Mouse (Mus musculus) liver, postnatal 0 days (tissue): ENCODE measurements around the gene Dclk3.

Experiments
- CTCF ChIP-seq: sonication (generic); IDR thresholded peaks from 2 replicates; pipeline ENCODE4 v1.5.1; 2016; ENCODE audit warnings: antibody characterized with exemption, low read depth
- EP300 ChIP-seq: IDR thresholded peaks from 2 replicates; pipeline ENCODE4 v1.6.1; 2016; ENCODE audit warnings: antibody characterized with exemption, low read depth, mild to moderate bottlenecking

DNA sequence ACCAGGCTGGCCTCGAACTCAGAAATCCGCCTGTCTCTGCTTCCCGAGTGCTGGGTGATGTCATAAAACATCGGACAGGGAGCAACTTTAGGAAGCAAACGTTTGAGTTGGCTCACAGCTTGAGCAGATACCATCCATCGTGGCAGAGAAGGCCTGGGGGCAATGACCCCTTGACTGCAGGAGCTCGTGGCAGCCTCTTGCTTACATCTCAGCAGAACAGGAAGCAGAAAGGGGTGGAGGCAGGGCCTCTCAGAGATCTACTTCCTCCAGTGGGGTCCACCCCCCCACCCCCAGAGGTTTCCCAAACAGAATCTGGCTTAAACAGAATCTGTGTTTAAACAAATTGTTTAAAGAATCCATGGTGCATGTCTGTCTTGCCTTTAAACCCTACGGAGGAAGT is 20.6 kb downstream of the Dclk3 start:
- TF ChIP-seq CTCF (no peak), EP300 (no peak)
